Mouse (Mus musculus): Measurements from ENCODE around the gene Krt16.

- no peak for TF ChIP-seq CTCF (IDR thresholded peaks at IDR 0.05; ENCODE audit: low read depth)
- no peak for TF ChIP-seq EP300 (IDR thresholded peaks at IDR 0.05; ENCODE audit: low read depth)
These were observed 26.0 kb upstream of the Krt16 start for GRCm38 (mm10) chr11:100274719-100275118.
